Mouse (Mus musculus) heart, embryonic 16.5 days (tissue): Measurements from ENCODE around the gene Tex30. TPM values are rescaled to one million over a fixed set of nuclear protein-coding genes. Genes with fewer than 3 reads are reported as not detected.
A peak's percentile ranks its signal among the peaks of the same experiment; 100 is the strongest.

Experiments used
- ATAC-seq: fragments of 200-750 bp; cut with Nextera tagmentation; replicated peaks from 2 replicates; pipeline ENCODE4 v1.8.0; 2017; ENCODE audit warnings: moderate number of reproducible peaks; ENCODE audit not compliant: insufficient read depth, low FRiP score; ENCODE audit errors: extremely low read depth
- H3K27ac ChIP-seq: fragments of 300-500 bp; sonication (generic); 2 replicates; pipeline ENCODE4 v1.5.1; 2014; ENCODE audit warnings: mild to moderate bottlenecking, low read length, control low read depth, moderate library complexity
- H3K27me3 ChIP-seq: fragments of 300-500 bp; sonication (generic); 2 replicates; pipeline ENCODE4 v1.6.1; 2014; ENCODE audit warnings: low read length, mixed read lengths; ENCODE audit not compliant: control insufficient read depth, insufficient read depth
- H3K36me3 ChIP-seq: fragments of 300-500 bp; sonication (generic); 2 replicates; pipeline ENCODE4 v1.6.1; 2014; ENCODE audit not compliant: control insufficient read depth, insufficient read depth
- H3K4me1 ChIP-seq: fragments of 300-500 bp; sonication (generic); 2 replicates; pipeline ENCODE4 v1.6.1; 2014; ENCODE audit warnings: low read length, mixed read lengths; ENCODE audit not compliant: control insufficient read depth, insufficient read depth
- H3K4me2 ChIP-seq: fragments of 300-500 bp; sonication (generic); 2 replicates; pipeline ENCODE4 v1.6.1; 2014; ENCODE audit warnings: low read depth, mild to moderate bottlenecking, control low read depth, low read length
- H3K4me3 ChIP-seq: fragments of 300-500 bp; sonication (generic); 2 replicates; pipeline ENCODE4 v1.5.1; 2014; ENCODE audit warnings: mild to moderate bottlenecking, control low read depth, low read length
- H3K9ac ChIP-seq: fragments of 300-500 bp; sonication (generic); 2 replicates; pipeline ENCODE4 v1.6.1; 2014; ENCODE audit warnings: low read length, control low read depth
- H3K9me3 ChIP-seq: fragments of 300-500 bp; sonication (generic); replicated peaks from 2 replicates; pipeline ENCODE4 v1.6.1; 2016; ENCODE audit warnings: low read length; ENCODE audit not compliant: control insufficient read depth
- WGBS: fragments of 180-500 bp; shearing (Covaris S2); extraction: QIAGEN DNeasy Blood & Tissue Kit; methylation state at CpG from one replicate; pipeline ENCODE4 v1.1.7; 2014; 5-methylcytosine and 5-hydroxymethylcytosine counted together
- polyA plus RNA-seq: library from polyadenylated mRNA; unstranded; fragments of >200 nt; fragmentation: Nextera tagmentation; extraction: Ambion mirVana; gene quantifications from 2 replicates; pipeline ENCODE4 v1.2.1, GENCODE M21; 2015

Tex30 gene
- polyA plus RNA-seq, 1 experiment from 2014 or later, result 74.8 TPM

GRCm38 (mm10) chr1:44119201-44120073 lies 17.2 kb upstream of the Tex30 start:
- Histone ChIP-seq H3K27me3 (no peaks in the 10 kb centered on the region), H3K4me1 (peaks cover 8% of the 10 kb centered on the region), H3K36me3 (peaks cover 14% of the 10 kb centered on the region), H3K4me3 (peak overlapping the region; percentile 76), H3K9ac (peak overlapping the region; percentile 81), H3K4me2 (peak overlapping the region; percentile 68), H3K27ac (peak overlapping the region; percentile 94), H3K9me3 (no peaks in the 10 kb centered on the region)
- ATAC-seq, result peak; percentile 84
- 0% methylated on average over 42 of the region's 43 CpGs for WGBS

DNA sequence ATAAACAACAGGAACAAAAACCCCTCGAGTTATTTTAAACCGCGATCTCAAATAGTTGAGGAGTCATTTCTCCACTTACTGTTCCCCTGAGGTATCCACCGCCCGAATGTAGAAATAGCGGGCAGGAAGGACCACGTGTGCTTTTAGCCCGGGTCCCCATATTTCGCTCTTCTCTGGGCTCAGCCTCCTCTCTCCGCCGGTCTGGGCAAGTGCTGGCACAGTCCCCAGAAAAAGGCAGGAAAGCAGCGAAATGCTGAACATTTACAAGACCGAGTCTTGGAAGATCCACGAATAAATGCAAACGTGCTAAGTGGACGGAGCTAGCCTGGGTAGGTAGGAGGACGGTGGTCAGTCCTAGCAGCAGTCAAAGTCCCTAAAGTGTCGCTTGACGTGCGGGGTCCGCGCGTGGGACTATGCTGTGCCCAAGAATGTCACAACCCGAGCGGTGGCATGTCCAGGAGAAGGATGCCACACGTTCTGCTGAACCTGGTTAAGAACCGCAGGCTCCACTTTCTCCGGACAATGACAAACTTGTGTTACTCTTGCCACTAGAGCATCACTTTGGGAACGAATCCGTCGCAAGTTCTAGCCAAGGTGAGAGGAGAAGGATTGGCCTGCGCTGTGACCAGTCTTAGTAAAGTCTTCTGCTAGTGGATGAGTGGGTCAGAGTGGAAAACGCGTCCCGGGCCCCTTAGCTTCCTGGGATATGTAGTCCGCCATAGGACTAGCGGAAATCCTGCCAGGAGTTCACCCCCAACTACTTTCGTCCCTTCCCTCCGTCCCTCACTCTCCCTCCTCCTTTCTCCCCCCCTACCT lies 16.2 kb upstream of the Tex30 start, which contains the start of the genes Kdelc1 and Bivm:
TSS of gene Kdelc1 (minus strand) at position 570 of the 816 bp plus-strand sequence.
TSS of gene Bivm (plus strand) at position 719 of the 816 bp plus-strand sequence.
- H3K4me3 ChIP-seq, result peak within 1 kb of the TSS; percentile 76
- H3K36me3 ChIP-seq, result peaks cover 21% of the 10 kb centered on the region
- H3K4me2 ChIP-seq, result peak within 1 kb of the TSS; percentile 68
- H3K9me3 ChIP-seq, result no peaks in the 10 kb centered on the region
- peaks cover 8% of the 10 kb centered on the region for H3K4me1 ChIP-seq
- WGBS, result under 1% methylated on average over 39 of the region's 39 CpGs
- H3K9ac ChIP-seq, result peak within 1 kb of the TSS; percentile 81
- H3K27ac ChIP-seq, result peak within 1 kb of the TSS; percentile 94
- H3K27me3 ChIP-seq, result no peaks in the 10 kb centered on the region
- peak; percentile 95 for ATAC-seq

DNA sequence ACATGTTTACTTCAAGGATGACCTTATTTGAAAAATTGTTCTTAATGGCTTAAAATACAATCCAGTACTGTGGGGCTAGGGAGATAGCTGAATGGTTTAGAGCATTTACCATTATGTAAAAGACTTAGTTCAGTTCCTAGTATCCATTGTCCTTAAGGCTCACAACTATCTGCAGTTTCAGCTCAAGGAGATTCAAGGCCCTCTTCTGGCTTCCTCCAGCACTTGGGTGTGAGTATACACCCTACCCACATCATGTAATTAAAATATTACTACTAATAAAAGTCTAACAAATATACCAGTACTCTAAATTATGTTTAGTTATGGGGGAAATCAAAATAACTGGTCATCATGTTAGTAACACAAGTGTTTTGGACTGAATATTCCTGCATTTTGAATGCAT lies 15.3 kb upstream of the Tex30 start:
- Histone ChIP-seq H3K9me3 (no peaks in the 10 kb centered on the region), H3K4me2 (peak overlapping the region; percentile 53), H3K4me3 (peak overlapping the region; percentile 18; the same call in 1 of the 2 replicates), H3K4me1 (peaks cover 8% of the 10 kb centered on the region), H3K27me3 (no peaks in the 10 kb centered on the region), H3K9ac (no peak overlapping the region; the same call in 1 of the 2 replicates), H3K27ac (no peak overlapping the region), H3K36me3 (peaks cover 27% of the 10 kb centered on the region)
- ATAC-seq, result no peak

DNA sequence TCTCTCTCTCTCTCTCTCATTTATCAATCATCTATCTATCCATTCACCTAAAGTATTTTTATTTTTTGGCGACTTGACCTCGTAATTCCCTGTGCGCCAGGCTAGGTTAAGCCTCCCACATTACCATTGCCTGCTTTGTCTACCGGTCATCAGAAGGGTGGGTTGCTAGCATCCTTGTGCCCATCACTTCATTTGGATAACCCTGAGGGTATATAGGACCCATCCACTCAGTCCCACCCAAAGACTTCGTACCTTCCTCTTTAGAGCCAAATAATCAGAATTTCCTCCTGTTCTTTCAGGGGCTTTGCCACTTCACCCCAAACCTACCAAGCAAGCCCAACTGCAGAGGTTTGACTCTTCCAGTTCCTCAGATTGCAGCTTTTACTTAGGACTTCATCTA lies 698 bp upstream of the Tex30 start:
- WGBS, result 14% methylated on average over 5 of the region's 5 CpGs
- H3K27ac ChIP-seq, result no peak overlapping the region; the same call in 1 of the 2 replicates
- peak overlapping the region; percentile 89 for H3K4me3 ChIP-seq
- peak overlapping the region; percentile 75 for H3K4me2 ChIP-seq
- H3K27me3 ChIP-seq, result no peaks in the 10 kb centered on the region
- H3K4me1 ChIP-seq, result peaks cover 9% of the 10 kb centered on the region
- no peak overlapping the region for H3K9ac ChIP-seq
- H3K36me3 ChIP-seq, result peaks cover 17% of the 10 kb centered on the region
- ATAC-seq, result no peak
- no peaks in the 10 kb centered on the region for H3K9me3 ChIP-seq

DNA sequence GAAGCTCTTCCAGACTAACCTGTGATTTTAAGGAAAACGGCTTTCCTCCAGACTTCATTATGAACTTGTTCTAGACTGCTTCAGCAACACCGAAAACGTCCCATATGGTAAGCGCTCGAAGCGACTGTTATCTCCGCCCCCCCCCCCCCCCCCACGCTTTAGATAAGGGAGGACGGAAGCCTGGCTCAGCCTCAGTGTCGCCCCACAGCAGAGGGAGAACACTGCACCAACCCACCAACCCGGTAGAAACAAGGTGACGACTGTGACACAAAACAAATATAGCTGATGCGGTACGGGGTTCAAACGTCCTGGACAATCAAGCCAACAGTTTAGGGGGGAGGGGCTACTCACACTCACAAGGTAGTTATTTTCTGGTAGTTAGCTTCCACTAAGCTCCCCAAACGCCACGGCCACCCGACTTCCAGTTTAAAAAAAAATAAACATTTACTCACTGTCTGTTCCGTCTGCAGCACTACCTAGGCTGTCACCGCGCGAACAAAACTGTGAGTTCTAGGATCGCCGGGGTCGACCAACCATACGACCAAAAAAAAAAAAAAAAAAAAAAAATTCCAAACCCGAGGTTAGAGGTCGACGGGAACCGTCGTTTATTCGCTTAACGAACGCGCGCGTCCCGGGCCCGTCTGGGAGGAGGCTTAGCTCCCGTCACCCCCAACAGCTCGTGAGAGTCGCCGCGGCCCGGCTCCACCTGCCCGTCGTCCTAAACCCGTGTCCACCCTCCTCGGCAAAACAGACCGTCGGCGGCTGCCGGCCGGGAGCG lies 604 bp downstream of the Tex30 start:
- H3K4me1 ChIP-seq, result peaks cover 9% of the 10 kb centered on the region
- H3K27ac ChIP-seq, result peak overlapping the region; percentile 94
- peak overlapping the region; percentile 75 for H3K4me2 ChIP-seq
- H3K9me3 ChIP-seq, result no peaks in the 10 kb centered on the region
- H3K9ac ChIP-seq, result peak overlapping the region; percentile 89
- no peaks in the 10 kb centered on the region for H3K27me3 ChIP-seq
- peaks cover 15% of the 10 kb centered on the region for H3K36me3 ChIP-seq
- under 1% methylated on average over 54 of the region's 55 CpGs for WGBS
- peak; percentile 67 for ATAC-seq
- peak overlapping the region; percentile 89 for H3K4me3 ChIP-seq

DNA sequence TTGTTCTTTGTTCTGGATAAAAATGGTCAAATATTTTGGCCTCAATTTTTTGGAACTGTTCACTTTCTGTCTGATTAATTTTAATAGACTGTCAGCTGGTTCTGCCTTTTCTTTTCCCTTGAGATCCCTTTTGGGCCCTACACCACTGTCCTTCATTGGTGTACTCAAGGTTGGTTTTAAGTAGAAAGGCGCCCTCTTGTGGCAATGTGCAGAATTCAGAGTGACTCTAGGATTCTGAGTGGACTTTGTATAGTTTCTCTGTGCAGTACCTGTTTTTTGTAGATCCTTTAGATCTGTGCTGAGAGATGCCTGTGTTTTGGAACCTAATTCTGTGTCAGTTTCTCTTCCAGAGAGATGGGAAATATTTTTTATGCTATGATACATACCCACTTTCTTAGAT lies 37.6 kb downstream of the Tex30 start:
- Histone ChIP-seq H3K27ac (no peak overlapping the region), H3K9me3 (no peaks in the 10 kb centered on the region), H3K9ac (no peak overlapping the region), H3K36me3 (no peaks in the 10 kb centered on the region), H3K4me1 (no peaks in the 10 kb centered on the region), H3K4me3 (no peak overlapping the region), H3K27me3 (no peaks in the 10 kb centered on the region), H3K4me2 (no peak overlapping the region)
- ATAC-seq, result no peak
- WGBS, result 0% methylated on average over 1 of the region's 1 CpGs

DNA sequence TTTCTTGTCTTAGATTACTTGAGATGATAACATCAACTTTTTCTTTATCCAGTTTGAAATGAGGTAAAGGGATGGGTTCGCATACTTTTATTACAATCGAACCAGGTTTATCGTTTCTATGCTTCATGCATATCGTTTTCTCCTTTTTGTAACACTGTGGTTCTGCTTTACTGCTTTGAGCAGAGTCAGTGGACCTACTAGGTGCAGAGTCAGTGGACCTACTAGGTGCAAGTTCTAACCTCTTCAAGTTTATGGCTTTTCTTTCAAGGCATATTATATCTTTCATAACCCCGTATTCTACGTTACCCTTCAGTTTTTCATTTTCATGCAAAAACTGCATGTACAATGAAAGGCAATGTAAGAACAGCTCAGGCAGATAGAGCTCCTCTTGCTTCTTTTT lies 38.8 kb downstream of the Tex30 start:
- Histone ChIP-seq H3K9me3 (no peaks in the 10 kb centered on the region), H3K27me3 (no peaks in the 10 kb centered on the region), H3K4me3 (no peak overlapping the region), H3K4me1 (no peaks in the 10 kb centered on the region), H3K9ac (no peak overlapping the region), H3K4me2 (no peak overlapping the region), H3K27ac (no peak overlapping the region), H3K36me3 (no peaks in the 10 kb centered on the region)
- 90% methylated on average over 6 of the region's 6 CpGs for WGBS
- no peak for ATAC-seq

DNA sequence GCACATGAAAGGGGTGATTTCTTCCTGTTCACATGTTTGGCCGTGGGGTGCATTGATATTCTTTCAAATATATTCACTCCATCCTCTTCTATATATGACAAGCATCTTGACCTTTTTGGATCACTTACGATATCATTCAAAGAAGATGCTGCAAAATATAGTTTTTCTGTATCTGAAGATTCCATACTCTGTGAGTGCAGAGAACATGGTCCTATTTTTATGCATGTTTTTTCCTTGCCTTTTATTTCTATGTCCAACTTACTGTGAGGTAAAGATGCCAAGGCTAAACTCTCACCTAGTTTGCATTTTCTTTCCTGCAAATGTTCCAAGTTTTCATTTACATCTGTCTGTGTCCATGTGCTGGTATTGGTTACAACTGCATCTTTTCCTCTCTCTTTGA lies 40.4 kb downstream of the Tex30 start, which contains the start of gene Gm8251:
TSS of gene Gm8251 (minus strand) at position 101 of the 400 bp plus-strand sequence.
- 91% methylated on average over 2 of the region's 2 CpGs for WGBS
- Histone ChIP-seq H3K36me3 (no peaks in the 10 kb centered on the region), H3K4me2 (no peak within 1 kb of the TSS), H3K4me3 (no peak within 1 kb of the TSS), H3K27ac (no peak within 1 kb of the TSS), H3K9me3 (no peaks in the 10 kb centered on the region), H3K9ac (no peak within 1 kb of the TSS), H3K4me1 (no peaks in the 10 kb centered on the region), H3K27me3 (no peaks in the 10 kb centered on the region)
- ATAC-seq, result no peak
